Mouse (Mus musculus) hindbrain, embryonic 11.5 days (tissue): ENCODE data around the gene Myo18b. TPM values are rescaled to one million over a fixed set of nuclear protein-coding genes. Genes with fewer than 3 reads are reported as not detected.
A peak's percentile ranks its signal among the peaks of the same experiment; 100 is the strongest.

Experiments used
- ATAC-seq: fragments of 200-750 bp; cut with Nextera tagmentation; 2 replicates; pipeline ENCODE4 v1.8.0; 2017; ENCODE audit warnings: mild to moderate bottlenecking, moderate TSS enrichment, moderate library complexity; ENCODE audit not compliant: low FRiP score
- DNase-seq: peaks from one replicate; pipeline ENCODE4 v3.0.0-alpha.2; 2015; ENCODE audit warnings: low spot score
- H3K27ac ChIP-seq: fragments of 300-500 bp; sonication (generic); 2 replicates; pipeline ENCODE4 v1.5.1; 2014; ENCODE audit warnings: mild to moderate bottlenecking, low read depth, low read length
- H3K27me3 ChIP-seq: fragments of 300-500 bp; sonication (generic); 2 replicates; pipeline ENCODE4 v1.6.1; 2014; ENCODE audit warnings: mild to moderate bottlenecking, low read length, moderate library complexity, mixed read lengths; ENCODE audit not compliant: control insufficient read depth, insufficient read depth
- H3K36me3 ChIP-seq: fragments of 300-500 bp; sonication (generic); 2 replicates; pipeline ENCODE4 v1.6.1; 2014; ENCODE audit warnings: mild to moderate bottlenecking, low read length, moderate library complexity, mixed read lengths; ENCODE audit not compliant: control insufficient read depth, insufficient read depth
- H3K4me1 ChIP-seq: fragments of 300-500 bp; sonication (generic); replicated peaks from 2 replicates; pipeline ENCODE4 v1.6.1; 2014; ENCODE audit warnings: low read length, mixed read lengths; ENCODE audit not compliant: control insufficient read depth, insufficient read depth
- H3K4me2 ChIP-seq: fragments of 300-500 bp; sonication (generic); replicated peaks from 2 replicates; pipeline ENCODE4 v1.6.1; 2014; ENCODE audit warnings: mild to moderate bottlenecking, low read depth, low read length
- H3K4me3 ChIP-seq: fragments of 300-500 bp; sonication (generic); 2 replicates; pipeline ENCODE4 v1.5.1; 2014; ENCODE audit warnings: low read depth, low read length
- H3K9ac ChIP-seq: fragments of 300-500 bp; sonication (generic); 2 replicates; pipeline ENCODE4 v1.6.1; 2014; ENCODE audit warnings: low read depth, low read length
- H3K9me3 ChIP-seq: fragments of 300-500 bp; sonication (generic); 2 replicates; pipeline ENCODE4 v1.6.1; 2016; ENCODE audit warnings: low read length; ENCODE audit not compliant: control insufficient read depth
- WGBS: fragments of 180-500 bp; shearing (Covaris S2); extraction: QIAGEN DNeasy Blood & Tissue Kit; methylation state at CpG from one replicate; pipeline ENCODE4 v1.1.7; 2014; 5-methylcytosine and 5-hydroxymethylcytosine counted together
- polyA plus RNA-seq: library from polyadenylated mRNA; unstranded; fragments of >200 nt; fragmentation: Nextera tagmentation; extraction: Ambion mirVana; gene quantifications from 2 replicates; pipeline ENCODE4 v1.2.1, GENCODE M21; 2014

Gene Myo18b
- polyA plus RNA-seq, 1 experiment from 2014 or later = 0.68 TPM

- H3K27ac ChIP-seq = no peak overlapping the region
- no peak overlapping the region for H3K9ac ChIP-seq
- ATAC-seq (no peak), DNase-seq (no peak)
- H3K4me3 ChIP-seq = no peak overlapping the region
- no peaks in the 10 kb centered on the region for H3K27me3 ChIP-seq
- H3K36me3 ChIP-seq = no peaks in the 10 kb centered on the region
- no peaks in the 10 kb centered on the region for H3K9me3 ChIP-seq
- no peaks in the 10 kb centered on the region for H3K4me1 ChIP-seq
- H3K4me2 ChIP-seq = no peak overlapping the region
Measured at GRCm38 (mm10) chr5:112892411-112892810, 3.8 kb downstream of the Myo18b start.

DNA sequence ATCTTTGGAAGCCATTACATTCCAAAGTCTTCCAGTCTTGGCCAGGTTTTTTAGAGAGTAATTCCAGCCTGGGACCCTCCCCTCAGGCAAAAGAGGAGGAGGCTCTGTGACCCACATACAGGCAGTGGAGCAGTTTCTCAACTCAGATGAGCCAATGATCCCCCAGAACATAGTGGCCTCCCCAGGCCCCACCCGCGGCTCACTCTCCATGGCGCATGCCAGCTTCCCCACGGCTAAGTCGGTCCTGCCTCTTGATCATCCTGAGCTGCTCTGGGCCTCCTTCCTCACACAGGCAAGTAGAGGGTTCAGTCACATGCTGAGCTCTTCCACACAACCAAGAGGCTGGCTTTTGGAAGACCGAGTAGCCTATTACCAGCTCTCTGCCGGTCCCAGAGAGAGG, 7.5 kb downstream of the Myo18b start:
- DNase-seq (no peak), ATAC-seq (no peak)
- Histone ChIP-seq H3K4me3 (no peak overlapping the region), H3K36me3 (no peaks in the 10 kb centered on the region), H3K4me2 (no peak overlapping the region), H3K27me3 (no peaks in the 10 kb centered on the region), H3K27ac (no peak overlapping the region), H3K9me3 (no peaks in the 10 kb centered on the region), H3K4me1 (no peaks in the 10 kb centered on the region), H3K9ac (no peak overlapping the region)
- WGBS = 74% methylated on average over 7 of the region's 7 CpGs

- DNase-seq (no peak), ATAC-seq (no peak)
- Histone ChIP-seq H3K9me3 (no peaks in the 10 kb centered on the region), H3K4me1 (no peaks in the 10 kb centered on the region), H3K27ac (no peak overlapping the region), H3K36me3 (no peaks in the 10 kb centered on the region), H3K27me3 (no peaks in the 10 kb centered on the region), H3K4me2 (no peak overlapping the region), H3K4me3 (no peak overlapping the region), H3K9ac (0 out of 2 replicates have a peak overlapping the region, but pooled peaks have one; percentile 1)
- WGBS = 53% methylated on average over 17 of the region's 17 CpGs
Measured at GRCm38 (mm10) chr5:112886687-112887491, 9.3 kb downstream of the Myo18b start.

DNA sequence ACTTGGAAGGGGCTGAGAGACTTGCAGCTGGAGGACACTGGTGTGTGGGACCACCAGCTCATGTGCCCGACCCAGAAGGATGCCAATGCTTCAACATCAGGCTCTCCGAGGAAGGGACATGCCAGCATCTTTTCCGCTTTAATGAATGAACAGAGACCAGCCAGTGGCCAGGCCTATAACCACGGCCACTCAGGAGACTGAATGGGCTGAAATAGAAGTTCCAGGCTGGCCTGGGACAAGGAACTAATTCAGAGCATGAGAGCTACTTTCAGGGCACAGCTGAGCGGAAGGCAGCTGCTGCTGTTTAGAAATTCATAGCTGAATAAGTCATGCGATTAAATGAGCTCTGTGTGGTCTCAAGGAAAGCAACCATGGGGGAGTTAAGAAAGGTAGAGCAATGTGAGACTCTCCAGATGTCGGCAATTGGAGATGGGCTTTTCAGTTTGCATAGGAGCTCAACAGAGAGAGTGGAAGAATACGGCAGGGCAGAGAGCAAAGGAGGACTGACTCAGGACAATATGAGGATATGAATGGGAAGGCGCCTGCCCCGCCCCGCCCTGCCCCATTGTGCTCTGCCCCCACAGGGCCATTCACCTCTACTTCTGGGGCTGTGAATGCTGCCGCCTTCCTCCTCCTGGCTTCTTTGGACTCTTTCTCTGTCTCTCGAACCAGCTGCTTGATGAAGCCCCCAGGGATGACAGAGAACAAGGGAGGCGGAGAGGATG, 18.6 kb downstream of the Myo18b start:
- no peak overlapping the region for H3K27ac ChIP-seq
- no peak overlapping the region for H3K4me2 ChIP-seq
- peaks cover 2% of the 10 kb centered on the region; the same call in 1 of the 2 replicates for H3K27me3 ChIP-seq
- no peaks in the 10 kb centered on the region for H3K36me3 ChIP-seq
- H3K4me1 ChIP-seq = no peaks in the 10 kb centered on the region
- H3K4me3 ChIP-seq = no peak overlapping the region
- no peaks in the 10 kb centered on the region for H3K9me3 ChIP-seq
- H3K9ac ChIP-seq = no peak overlapping the region
- 41% methylated on average over 14 of the region's 14 CpGs for WGBS
- DNase-seq = peak; percentile 41
- ATAC-seq = peak; percentile 67

DNA sequence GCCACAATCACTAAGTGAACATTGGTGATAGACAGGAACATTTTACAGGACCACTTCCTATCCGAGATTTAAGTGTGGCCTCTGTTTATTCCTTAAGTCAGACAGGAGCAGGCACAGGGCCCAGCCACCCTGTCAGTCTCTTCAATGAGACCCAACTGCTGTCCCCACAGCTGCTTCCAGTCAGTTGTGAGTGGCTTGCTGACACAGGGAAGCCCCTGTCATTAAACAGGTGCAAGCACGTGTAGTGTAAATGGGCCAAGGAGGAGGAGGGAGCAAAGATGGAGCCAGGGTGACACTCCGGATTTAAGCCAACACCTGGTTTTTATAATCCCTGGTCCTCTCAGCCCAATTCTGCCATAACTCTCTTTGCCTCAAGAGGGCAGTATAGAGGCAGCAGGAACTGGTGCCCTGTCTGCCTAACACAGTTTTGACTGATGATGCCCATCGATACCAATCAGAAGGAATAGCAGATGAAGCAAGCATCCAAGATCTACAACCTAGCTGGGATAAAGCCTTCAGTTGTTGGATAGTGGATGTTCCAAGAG, 19.2 kb downstream of the Myo18b start:
- H3K27ac ChIP-seq = no peak overlapping the region
- no peaks in the 10 kb centered on the region for H3K4me1 ChIP-seq
- no peak overlapping the region for H3K4me2 ChIP-seq
- no peak for ATAC-seq
- no peaks in the 10 kb centered on the region for H3K36me3 ChIP-seq
- DNase-seq = peak; percentile 71
- 44% methylated on average over 4 of the region's 4 CpGs for WGBS
- no peak overlapping the region for H3K9ac ChIP-seq
- H3K9me3 ChIP-seq = no peaks in the 10 kb centered on the region
- H3K4me3 ChIP-seq = no peak overlapping the region
- H3K27me3 ChIP-seq = peaks cover 2% of the 10 kb centered on the region; the same call in 1 of the 2 replicates

DNA sequence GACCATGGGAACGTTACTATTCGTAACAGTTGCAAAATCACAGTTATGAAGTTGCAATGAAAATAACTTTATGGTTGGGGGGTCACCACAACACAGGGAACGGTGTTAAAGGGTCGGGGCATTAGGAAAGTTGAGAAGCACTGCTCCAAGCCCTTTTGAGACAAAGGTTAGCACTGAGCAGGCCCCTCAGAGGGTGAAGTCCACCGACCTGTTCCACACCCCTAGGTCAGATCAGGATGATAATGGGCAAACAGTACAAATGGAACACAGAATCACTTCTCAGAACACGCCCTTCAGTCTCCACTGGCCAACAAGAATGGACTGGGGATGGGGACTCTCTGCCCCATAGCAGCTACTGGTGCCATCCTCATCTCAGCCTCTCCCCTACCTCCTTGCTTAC, 23.2 kb downstream of the Myo18b start:
- WGBS = 75% methylated on average over 6 of the region's 6 CpGs

GRCm38 (mm10) chr5:112870729-112871128, 25.4 kb downstream of the Myo18b start:
- no peaks in the 10 kb centered on the region; the same call in 1 of the 2 replicates for H3K27me3 ChIP-seq
- H3K9me3 ChIP-seq = no peaks in the 10 kb centered on the region
- DNase-seq = peak; percentile 87
- H3K9ac ChIP-seq = no peak overlapping the region
- WGBS = 21% methylated on average over 9 of the region's 9 CpGs
- ATAC-seq = no peak
- H3K4me1 ChIP-seq = no peaks in the 10 kb centered on the region
- no peak overlapping the region for H3K4me3 ChIP-seq
- no peak overlapping the region for H3K27ac ChIP-seq
- no peak overlapping the region for H3K4me2 ChIP-seq
- H3K36me3 ChIP-seq = no peaks in the 10 kb centered on the region

More for the DNA sequence above, 23.2 kb downstream of the Myo18b start:
- H3K4me3 ChIP-seq = no peak overlapping the region
- DNase-seq = no peak
- H3K27me3 ChIP-seq = peaks cover 2% of the 10 kb centered on the region; the same call in 1 of the 2 replicates
- H3K9me3 ChIP-seq = no peaks in the 10 kb centered on the region
- no peaks in the 10 kb centered on the region for H3K36me3 ChIP-seq
- ATAC-seq = no peak
- H3K9ac ChIP-seq = no peak overlapping the region
- H3K4me2 ChIP-seq = no peak overlapping the region
- no peak overlapping the region for H3K27ac ChIP-seq
- H3K4me1 ChIP-seq = no peaks in the 10 kb centered on the region

- H3K9ac ChIP-seq = no peak overlapping the region
- H3K27ac ChIP-seq = no peak overlapping the region
- no peak overlapping the region for H3K4me2 ChIP-seq
- no peaks in the 10 kb centered on the region; the same call in 1 of the 2 replicates for H3K27me3 ChIP-seq
- 78% methylated on average over 5 of the region's 5 CpGs for WGBS
- H3K4me3 ChIP-seq = no peak overlapping the region
- no peaks in the 10 kb centered on the region for H3K36me3 ChIP-seq
- H3K4me1 ChIP-seq = no peaks in the 10 kb centered on the region
- DNase-seq (no peak), ATAC-seq (no peak)
- no peaks in the 10 kb centered on the region for H3K9me3 ChIP-seq
Measured at GRCm38 (mm10) chr5:112868620-112869019, 27.5 kb downstream of the Myo18b start.
